ENCODE assay signal across 1 mouse cellular context in genomic region chr11:117871911-117872584, GRCm38 (mm10).
TF ChIP-seq lines count a peak whose summit lies in the region.

No protein-coding gene starts in this region.

TF ChIP-seq in CH12.LX, 34 proteins besides CTCF, POLR2A, EP300 and RAD21 (continued from another document):
- 0 out of 2 replicates have a peak, but pooled peaks have one; percentile 19 for TF ChIP-seq UBTF (IDR thresholded peaks at IDR 0.05; ENCODE audit: low read depth, low read length)
- no peak for TF ChIP-seq TBP (conservative IDR thresholded peaks at IDR 0.05; ENCODE audit: low read depth, low read length)
- no peak for TF ChIP-seq POLR2AphosphoS2 (IDR thresholded peaks at IDR 0.05; ENCODE audit: low read depth, low read length)
- no peak for TF ChIP-seq PAX5 (IDR thresholded peaks at IDR 0.05; ENCODE audit: low read length)
- no peak for TF ChIP-seq NELFE (IDR thresholded peaks at IDR 0.05; ENCODE audit: low read depth, low read length)
- peak; percentile 99 for TF ChIP-seq TCF12 (IDR thresholded peaks at IDR 0.05; ENCODE audit: low read depth, low read length)
- peak; percentile 86 for TF ChIP-seq IRF4 (IDR thresholded peaks at IDR 0.05; ENCODE audit: low read depth, low read length)
- peak; percentile 69 for TF ChIP-seq USF1 (IDR thresholded peaks at IDR 0.05; ENCODE audit: low read depth, low read length)
- peak; percentile 57 for TF ChIP-seq USF2 (conservative IDR thresholded peaks at IDR 0.05; ENCODE audit: low read depth, low read length)
